Mouse (Mus musculus): ENCODE measurements around the gene Clpp.

GRCm38 (mm10) chr17:56981049-56981448 lies 9.1 kb upstream of the Clpp start:
- no peak for TF ChIP-seq CTCF (IDR thresholded peaks at IDR 0.05; ENCODE audit: borderline replicate concordance, extremely low read depth, insufficient read depth, insufficient read length)
- no peak for TF ChIP-seq POLR2A (IDR thresholded peaks at IDR 0.05; ENCODE audit: borderline replicate concordance, extremely low read depth, insufficient read depth, insufficient read length, poor library complexity, severe bottlenecking)

All from brain, embryonic 14.5 days (tissue).